Mouse (Mus musculus) midbrain, embryonic 13.5 days (tissue): Measurements from ENCODE around the gene Sec14l3. TPM values are rescaled to one million over a fixed set of nuclear protein-coding genes. Genes with fewer than 3 reads are reported as not detected.

ENCODE experiments used
- ATAC-seq: fragments of 200-750 bp; cut with Nextera tagmentation; 2 replicates; pipeline ENCODE4 v1.8.0; 2017; ENCODE audit warnings: mild to moderate bottlenecking, moderate TSS enrichment, moderate library complexity
- H3K27ac ChIP-seq: fragments of 300-500 bp; sonication (generic); 2 replicates; pipeline ENCODE4 v1.5.1; 2015; ENCODE audit warnings: inconsistent platforms, mild to moderate bottlenecking, moderate library complexity
- H3K27me3 ChIP-seq: fragments of 300-500 bp; sonication (generic); 2 replicates; pipeline ENCODE4 v1.6.1; 2015; ENCODE audit warnings: mild to moderate bottlenecking, inconsistent platforms
- H3K36me3 ChIP-seq: fragments of 300-500 bp; sonication (generic); 2 replicates; pipeline ENCODE4 v1.6.1; 2015; ENCODE audit warnings: mild to moderate bottlenecking, inconsistent platforms
- H3K4me1 ChIP-seq: fragments of 300-500 bp; sonication (generic); replicated peaks from 2 replicates; pipeline ENCODE4 v1.6.1; 2015; ENCODE audit warnings: inconsistent platforms
- H3K4me2 ChIP-seq: fragments of 300-500 bp; sonication (generic); replicated peaks from 2 replicates; pipeline ENCODE4 v1.6.1; 2015; ENCODE audit warnings: moderate library complexity, mild to moderate bottlenecking, inconsistent platforms
- H3K4me3 ChIP-seq: fragments of 300-500 bp; sonication (generic); replicated peaks from 2 replicates; pipeline ENCODE4 v1.5.1; 2015; ENCODE audit warnings: mild to moderate bottlenecking, inconsistent platforms
- H3K9ac ChIP-seq: fragments of 300-500 bp; sonication (generic); replicated peaks from 2 replicates; pipeline ENCODE4 v1.6.1; 2015; ENCODE audit warnings: mild to moderate bottlenecking, inconsistent platforms
- H3K9me3 ChIP-seq: fragments of 300-500 bp; sonication (generic); 2 replicates; pipeline ENCODE4 v1.6.1; 2016; ENCODE audit warnings: mild to moderate bottlenecking, inconsistent platforms
- WGBS: fragments of 180-500 bp; shearing (Covaris S2); methylation state at CpG from one replicate; pipeline ENCODE4 v1.1.7; 2015; 5-methylcytosine and 5-hydroxymethylcytosine counted together
- polyA plus RNA-seq: library from polyadenylated mRNA; unstranded; fragments of >200 nt; fragmentation: Nextera tagmentation; extraction: Ambion mirVana; gene quantifications from 2 replicates; pipeline ENCODE4 v1.2.1, GENCODE M21; 2015

Sec14l3 gene
- polyA plus RNA-seq, 1 experiment from 2014 or later, result not detected

DNA sequence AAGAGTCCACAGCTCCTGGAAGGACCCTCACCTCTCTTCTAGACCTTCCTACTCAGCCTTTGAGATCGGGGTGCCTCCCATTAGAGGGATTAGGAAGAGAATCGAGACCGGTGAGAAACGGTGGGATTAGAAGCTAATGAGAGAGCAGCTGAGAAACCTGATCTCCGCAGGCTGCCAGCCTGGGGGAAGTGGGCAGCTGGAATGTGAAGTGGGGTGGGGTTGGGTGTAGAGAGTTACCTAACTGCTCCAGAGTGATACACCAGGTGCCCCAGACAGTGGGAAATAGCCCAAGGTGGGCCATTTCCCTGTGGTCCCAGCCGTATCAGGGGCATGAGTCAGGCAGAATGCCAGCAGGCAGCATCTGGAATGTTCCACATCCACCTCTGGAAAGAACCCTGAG lies 1.7 kb upstream of the Sec14l3 start:
- H3K27me3 ChIP-seq, result no peaks in the 10 kb centered on the region
- 38% methylated on average over 6 of the region's 6 CpGs for WGBS

GRCm38 (mm10) chr11:4069664-4070063 lies 5.0 kb downstream of the Sec14l3 start:
- ATAC-seq, result peak; percentile 55
- Histone ChIP-seq H3K27me3 (no peaks in the 10 kb centered on the region), H3K4me2 (no peak overlapping the region), H3K4me3 (no peak overlapping the region), H3K9ac (0 out of 2 replicates have a peak overlapping the region, but pooled peaks have one; percentile 25), H3K4me1 (no peaks in the 10 kb centered on the region), H3K27ac (no peak overlapping the region), H3K36me3 (no peaks in the 10 kb centered on the region), H3K9me3 (no peaks in the 10 kb centered on the region)
- 74% methylated on average over 1 of the region's 1 CpGs for WGBS

More for the DNA sequence above, 1.7 kb upstream of the Sec14l3 start:
- no peaks in the 10 kb centered on the region for H3K4me1 ChIP-seq
- no peaks in the 10 kb centered on the region for H3K9me3 ChIP-seq
- no peak overlapping the region for H3K4me2 ChIP-seq
- no peak overlapping the region for H3K9ac ChIP-seq
- ATAC-seq, result no peak
- H3K4me3 ChIP-seq, result no peak overlapping the region
- no peaks in the 10 kb centered on the region for H3K36me3 ChIP-seq
- no peak overlapping the region for H3K27ac ChIP-seq

GRCm38 (mm10) chr11:4076633-4077032 lies 12.0 kb downstream of the Sec14l3 start:
- H3K27me3 ChIP-seq, result no peaks in the 10 kb centered on the region
- H3K36me3 ChIP-seq, result no peaks in the 10 kb centered on the region
- H3K27ac ChIP-seq, result no peak overlapping the region
- no peaks in the 10 kb centered on the region for H3K4me1 ChIP-seq
- no peak overlapping the region for H3K4me2 ChIP-seq
- H3K9ac ChIP-seq, result no peak overlapping the region
- H3K9me3 ChIP-seq, result no peaks in the 10 kb centered on the region
- 18% methylated on average over 8 of the region's 8 CpGs for WGBS
- H3K4me3 ChIP-seq, result no peak overlapping the region
- ATAC-seq, result no peak

DNA sequence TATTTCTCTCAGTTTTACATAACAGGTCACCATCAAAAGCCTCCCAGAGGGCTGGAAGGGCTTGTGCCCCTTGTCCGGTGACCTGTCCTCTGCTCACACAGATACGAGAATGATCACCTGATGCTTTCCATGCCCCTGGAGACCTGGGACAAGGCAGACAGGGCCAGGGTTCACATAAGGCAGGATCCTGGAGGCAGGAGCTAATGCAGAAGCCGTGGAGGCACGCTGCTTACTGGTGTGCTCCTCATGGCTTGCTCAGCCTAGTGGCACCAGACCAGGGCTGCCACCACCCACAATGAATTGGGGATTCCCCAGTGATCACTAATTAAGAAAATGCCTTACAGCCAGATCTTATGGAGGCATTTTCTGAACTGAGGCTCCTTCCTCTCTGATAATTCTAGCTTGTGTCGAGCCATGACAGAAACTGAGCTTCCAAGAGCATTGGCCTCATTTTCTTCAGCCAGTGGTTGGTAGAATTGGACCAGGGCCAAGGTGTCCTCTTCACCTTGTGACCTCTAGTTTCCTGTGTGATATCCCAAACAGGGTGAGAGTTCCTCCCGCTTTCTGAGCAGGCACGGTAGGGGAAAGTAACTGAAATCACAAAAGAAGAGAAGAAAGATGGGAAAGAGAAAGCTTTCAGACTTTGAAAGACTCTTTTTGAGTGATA lies 13.8 kb downstream of the Sec14l3 start:
- H3K27me3 ChIP-seq, result no peaks in the 10 kb centered on the region
- H3K36me3 ChIP-seq, result no peaks in the 10 kb centered on the region
- no peak overlapping the region for H3K27ac ChIP-seq
- H3K9me3 ChIP-seq, result no peaks in the 10 kb centered on the region
- no peaks in the 10 kb centered on the region for H3K4me1 ChIP-seq
- H3K9ac ChIP-seq, result no peak overlapping the region
- no peak overlapping the region for H3K4me2 ChIP-seq
- WGBS, result 88% methylated on average over 7 of the region's 7 CpGs
- ATAC-seq, result no peak
- no peak overlapping the region for H3K4me3 ChIP-seq

- H3K27ac ChIP-seq, result no peak overlapping the region
- ATAC-seq, result no peak; the same call in 1 of the 2 replicates
- no peak overlapping the region for H3K4me3 ChIP-seq
- no peaks in the 10 kb centered on the region for H3K9me3 ChIP-seq
- no peaks in the 10 kb centered on the region for H3K4me1 ChIP-seq
- 15% methylated on average over 4 of the region's 4 CpGs for WGBS
- H3K27me3 ChIP-seq, result peaks cover 2% of the 10 kb centered on the region; the same call in 1 of the 2 replicates
- H3K4me2 ChIP-seq, result no peak overlapping the region
- no peaks in the 10 kb centered on the region for H3K36me3 ChIP-seq
- no peak overlapping the region for H3K9ac ChIP-seq
Observed at GRCm38 (mm10) chr11:4080219-4080618, 15.6 kb downstream of the Sec14l3 start.

GRCm38 (mm10) chr11:4083316-4084078 lies 18.9 kb downstream of the Sec14l3 start:
- Histone ChIP-seq H3K9me3 (no peaks in the 10 kb centered on the region), H3K4me3 (no peak overlapping the region), H3K27me3 (peaks cover 2% of the 10 kb centered on the region; the same call in 1 of the 2 replicates), H3K27ac (no peak overlapping the region), H3K4me1 (peaks cover 8% of the 10 kb centered on the region; the same call in 1 of the 2 replicates), H3K9ac (no peak overlapping the region), H3K36me3 (no peaks in the 10 kb centered on the region), H3K4me2 (no peak overlapping the region)
- peak; percentile 62; the same call in 1 of the 2 replicates for ATAC-seq
- 29% methylated on average over 5 of the region's 5 CpGs for WGBS

GRCm38 (mm10) chr11:4086246-4086645 lies 21.6 kb downstream of the Sec14l3 start:
- 58% methylated on average over 1 of the region's 1 CpGs for WGBS
- Histone ChIP-seq H3K27ac (no peak overlapping the region), H3K9me3 (peaks cover 3% of the 10 kb centered on the region; the same call in 1 of the 2 replicates), H3K9ac (no peak overlapping the region), H3K4me3 (no peak overlapping the region), H3K36me3 (peaks cover 7% of the 10 kb centered on the region), H3K4me1 (peaks cover 8% of the 10 kb centered on the region; the same call in 1 of the 2 replicates), H3K4me2 (no peak overlapping the region), H3K27me3 (peaks cover 2% of the 10 kb centered on the region; the same call in 1 of the 2 replicates)
- no peak for ATAC-seq

- peaks cover 16% of the 10 kb centered on the region for H3K36me3 ChIP-seq
- 64% methylated on average over 2 of the region's 2 CpGs for WGBS
- ATAC-seq, result no peak
- no peak overlapping the region for H3K4me3 ChIP-seq
- peaks cover 2% of the 10 kb centered on the region; the same call in 1 of the 2 replicates for H3K27me3 ChIP-seq
- no peak overlapping the region for H3K4me2 ChIP-seq
- H3K4me1 ChIP-seq, result peaks cover 8% of the 10 kb centered on the region; the same call in 1 of the 2 replicates
- H3K27ac ChIP-seq, result no peak overlapping the region
- peaks cover 3% of the 10 kb centered on the region; the same call in 1 of the 2 replicates for H3K9me3 ChIP-seq
- no peak overlapping the region for H3K9ac ChIP-seq
Observed at GRCm38 (mm10) chr11:4087267-4087666, 22.6 kb downstream of the Sec14l3 start.

DNA sequence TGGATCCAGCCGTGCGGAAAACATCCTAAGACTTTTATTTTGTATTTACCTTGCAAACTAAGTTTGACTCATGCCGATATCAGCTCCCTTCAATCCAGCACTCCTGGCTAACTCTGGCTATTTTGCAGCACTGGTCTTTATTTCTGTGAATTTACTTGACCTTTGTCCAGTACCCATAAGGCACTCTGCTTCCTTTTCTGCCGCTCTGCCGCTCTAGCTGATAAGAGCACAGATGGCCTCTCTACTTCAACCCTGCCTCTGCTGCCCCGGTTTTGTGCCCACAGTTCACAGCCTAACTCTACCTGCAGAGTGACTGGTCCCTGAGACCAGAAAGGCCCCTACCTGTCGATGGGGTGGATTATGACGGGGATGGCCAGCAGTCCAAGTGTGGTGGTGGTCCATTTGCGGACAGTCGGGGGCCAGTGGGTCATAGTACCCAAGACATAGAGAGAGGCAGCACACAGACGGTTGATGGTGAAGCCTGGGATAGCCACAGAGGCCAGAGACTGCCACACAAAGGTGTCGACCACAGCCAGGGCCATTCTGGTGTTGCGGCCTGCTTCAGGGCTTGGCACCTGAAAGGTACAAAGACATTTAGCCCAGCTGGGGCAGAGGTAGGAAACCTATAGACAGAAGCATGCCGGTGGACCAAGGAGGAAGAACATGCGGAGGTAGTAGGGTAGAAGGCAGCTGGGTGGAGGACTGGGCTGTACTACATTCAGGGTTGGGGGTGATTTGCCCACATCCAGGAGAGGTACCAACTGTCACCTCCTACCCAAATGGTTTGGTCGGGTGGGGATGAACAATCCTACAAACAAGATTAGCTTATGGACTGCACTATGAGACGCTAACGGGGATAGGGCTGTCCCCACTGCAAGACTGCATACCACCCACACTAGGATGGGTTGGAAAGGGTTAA lies 29.1 kb downstream of the Sec14l3 start:
- peaks cover 3% of the 10 kb centered on the region; the same call in 1 of the 2 replicates for H3K9me3 ChIP-seq
- WGBS, result 86% methylated on average over 18 of the region's 18 CpGs
- ATAC-seq, result no peak
- H3K4me2 ChIP-seq, result peak overlapping the region; percentile 83
- H3K9ac ChIP-seq, result 0 out of 2 replicates have a peak overlapping the region, but pooled peaks have one; percentile 10
- peaks cover 23% of the 10 kb centered on the region for H3K4me1 ChIP-seq
- peaks cover 16% of the 10 kb centered on the region for H3K36me3 ChIP-seq
- H3K27me3 ChIP-seq, result no peaks in the 10 kb centered on the region
- peak overlapping the region; percentile 50; the same call in 1 of the 2 replicates for H3K4me3 ChIP-seq
- H3K27ac ChIP-seq, result no peak overlapping the region

DNA sequence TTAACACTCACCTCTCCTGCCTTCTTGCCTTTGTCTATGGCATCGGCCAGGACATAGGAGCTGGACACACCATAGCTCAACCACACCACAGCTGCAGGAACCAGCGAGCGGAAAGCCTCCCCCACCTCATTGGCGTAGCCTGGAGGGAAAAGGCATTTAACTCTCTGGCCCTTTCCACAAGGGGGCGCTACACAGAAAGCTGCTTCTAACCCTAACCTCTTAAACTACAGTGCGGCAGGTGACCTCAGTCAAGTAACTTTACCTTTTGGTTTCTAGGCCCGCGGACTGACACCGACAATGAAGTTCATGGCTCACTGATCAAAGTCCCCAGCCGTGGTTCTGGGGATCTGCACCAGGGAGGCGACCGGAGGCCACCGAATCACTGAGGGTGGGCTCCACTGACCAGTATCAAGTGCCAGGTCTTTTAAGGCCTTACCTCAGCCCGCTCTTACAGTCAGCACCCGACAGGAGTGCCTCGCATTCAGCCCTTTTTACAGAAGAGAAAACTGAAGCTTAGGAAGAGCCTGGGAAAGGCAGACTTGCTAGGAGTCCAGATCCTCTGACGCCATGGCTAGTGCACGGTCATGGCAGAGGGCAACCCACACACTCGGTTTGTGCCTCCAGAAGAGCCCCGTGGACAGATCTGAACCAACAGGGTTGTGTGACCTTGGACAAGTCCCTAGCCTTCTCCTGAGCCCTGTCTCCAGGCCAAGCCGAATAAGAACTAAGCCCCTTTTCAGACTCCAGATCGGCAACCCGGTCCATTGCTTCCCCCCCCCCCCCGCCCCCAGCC lies 29.9 kb downstream of the Sec14l3 start:
- H3K4me3 ChIP-seq, result peak overlapping the region; percentile 50
- peak overlapping the region; percentile 59 for H3K27ac ChIP-seq
- peak overlapping the region; percentile 55 for H3K9ac ChIP-seq
- H3K4me2 ChIP-seq, result peak overlapping the region; percentile 83
- ATAC-seq, result no peak
- WGBS, result 4% methylated on average over 24 of the region's 24 CpGs
- H3K36me3 ChIP-seq, result peaks cover 16% of the 10 kb centered on the region
- peaks cover 3% of the 10 kb centered on the region; the same call in 1 of the 2 replicates for H3K9me3 ChIP-seq
- H3K27me3 ChIP-seq, result no peaks in the 10 kb centered on the region
- peaks cover 23% of the 10 kb centered on the region for H3K4me1 ChIP-seq
